Mouse (Mus musculus) cerebellum, postnatal 36 days (tissue): ENCODE data around the gene Gm44790.

ENCODE experiments used
- DNase-seq, 2 experiments: peaks; one replicate each; pipeline ENCODE4 v3.0.0; 2021 to 2022; ENCODE audit warnings: mixed read lengths in 2 of 2

Gm44790 gene

GRCm38 (mm10) chr6:86404100-86404861, 22.2 kb upstream of the Gm44790 start, which contains the start of gene Tia1:
Gene Tia1 (plus strand): TSS chr6:86404219.
- peak; percentile 97 to 99 for DNase-seq

- no peak for DNase-seq
These were observed 21.5 kb upstream of the Gm44790 start for GRCm38 (mm10) chr6:86404996-86405395.

DNA sequence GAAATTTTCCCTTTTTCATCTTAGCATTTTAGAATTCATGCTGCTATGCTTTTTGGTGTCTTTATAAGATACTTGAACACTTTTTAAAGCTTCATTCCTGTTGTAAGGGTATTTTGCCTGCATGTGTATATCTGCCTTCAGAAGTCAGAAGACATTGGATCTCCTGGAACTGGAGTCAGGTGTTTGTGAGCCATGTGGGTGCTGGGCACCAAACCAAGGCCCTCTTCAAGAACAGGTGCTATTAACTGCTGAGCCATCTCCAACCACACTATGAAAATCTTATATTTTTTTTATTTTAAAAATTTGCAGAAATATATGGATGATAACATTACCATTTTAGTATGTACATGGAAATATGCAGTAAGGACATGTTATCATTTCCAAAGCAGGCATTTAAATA, 20.2 kb upstream of the Gm44790 start:
- DNase-seq: no peak

DNA sequence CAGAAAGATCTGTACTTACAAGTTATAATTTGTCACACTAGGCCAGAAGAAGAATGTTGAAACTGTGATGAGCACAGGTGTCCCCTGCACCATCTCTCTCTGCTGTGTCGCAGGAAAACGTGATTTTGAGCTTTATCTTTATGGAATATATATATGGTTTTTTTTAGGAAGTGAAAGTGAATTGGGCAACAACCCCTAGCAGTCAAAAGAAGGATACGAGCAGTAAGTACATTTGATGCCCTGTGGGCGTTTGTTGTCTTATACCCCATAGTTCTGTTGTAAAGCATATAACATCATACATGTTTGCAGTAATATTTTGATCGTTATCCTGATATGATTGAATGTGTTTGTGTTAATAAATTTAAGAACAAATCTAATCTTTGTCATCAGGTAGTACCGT, 7.7 kb upstream of the Gm44790 start:
- DNase-seq: no peak

GRCm38 (mm10) chr6:86419239-86419638, 7.2 kb upstream of the Gm44790 start:
- DNase-seq: no peak

DNA sequence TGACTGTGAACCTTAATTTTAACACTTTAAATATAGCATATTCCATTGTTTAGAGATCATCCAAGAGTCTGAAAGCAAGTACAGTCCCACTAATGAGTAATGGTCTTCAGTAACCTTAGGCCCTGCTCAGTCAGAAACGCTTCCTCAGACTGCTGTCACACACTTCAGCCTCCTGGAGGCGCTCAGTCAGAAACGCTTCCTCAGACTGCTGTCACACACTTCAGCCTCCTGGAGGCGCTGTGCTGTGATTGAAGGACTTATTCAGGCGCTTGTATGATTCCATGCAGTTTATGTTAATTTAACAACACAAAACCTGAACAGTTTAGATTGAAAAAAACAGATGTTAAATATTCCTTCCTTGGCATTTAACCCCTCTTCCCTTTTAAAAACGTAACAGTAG, 6.0 kb upstream of the Gm44790 start:
- no peak for DNase-seq

DNA sequence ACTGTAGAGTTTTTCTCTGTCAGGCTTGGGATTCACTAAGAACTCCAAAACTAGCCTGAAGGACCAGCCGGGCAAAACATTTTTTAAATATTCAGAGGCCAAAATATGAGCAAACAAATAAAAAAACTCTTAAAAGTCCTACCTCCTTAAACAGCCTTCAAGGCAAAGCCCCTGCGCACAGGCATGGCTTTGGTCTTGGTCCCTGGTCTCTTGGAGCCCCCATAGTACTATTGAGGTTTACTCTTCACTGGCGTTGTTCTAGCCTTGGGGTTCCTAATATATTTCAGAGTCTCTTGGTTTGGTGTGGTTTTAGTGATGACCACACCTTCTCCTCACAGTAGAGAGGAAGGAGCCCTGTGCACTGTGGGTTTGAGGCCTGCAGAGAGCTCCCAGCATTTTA, 5.1 kb downstream of the Gm44790 start:
- DNase-seq: no peak

DNA sequence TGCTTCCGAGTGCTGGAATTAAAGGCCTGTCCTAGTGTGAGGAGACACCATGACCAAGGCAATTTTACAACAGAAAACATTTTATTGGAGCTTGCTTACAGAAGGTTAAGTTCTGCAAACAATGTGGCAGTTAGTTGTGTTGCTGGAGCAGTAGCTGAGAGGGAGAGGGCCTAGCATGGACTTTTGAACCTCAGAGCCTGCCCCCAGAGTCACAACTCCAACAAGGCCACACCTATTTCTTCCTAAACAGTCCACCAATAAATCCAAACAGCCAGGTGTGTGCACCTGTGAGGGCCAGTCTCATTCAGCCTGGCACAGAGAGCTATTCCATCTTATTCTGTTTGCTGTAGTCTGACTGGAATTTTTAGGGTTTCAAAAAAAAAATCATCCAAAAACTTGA, 7.2 kb downstream of the Gm44790 start:
- no peak for DNase-seq

GRCm38 (mm10) chr6:86437711-86438110, 11.3 kb downstream of the Gm44790 start:
- peak; percentile 27 to 43 for DNase-seq

GRCm38 (mm10) chr6:86438272-86439118, 12.0 kb downstream of the Gm44790 start, which contains the start of gene C87436:
Gene C87436 (plus strand): TSS chr6:86438374.
- DNase-seq: peak; percentile 95 to 98

DNA sequence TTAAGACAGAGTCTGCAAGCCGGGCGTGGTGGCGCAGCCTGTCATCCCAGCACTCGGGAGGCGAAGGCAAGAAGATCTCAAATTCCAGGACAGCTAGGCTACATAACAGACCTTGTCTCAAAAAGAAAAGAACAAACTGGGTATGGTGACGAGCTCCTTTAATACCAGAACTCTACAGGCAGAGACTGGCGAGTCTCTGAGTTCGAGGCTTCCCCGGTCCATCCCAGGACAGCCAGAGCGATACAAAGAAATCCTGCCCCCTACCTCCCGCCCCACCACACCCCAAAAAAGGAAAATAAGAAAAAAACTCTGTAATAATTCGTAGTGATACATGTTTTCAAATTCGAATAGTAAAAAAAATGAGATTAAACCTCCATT, 12.7 kb downstream of the Gm44790 start:
- DNase-seq: no peak

- DNase-seq: no peak
These were observed 13.1 kb downstream of the Gm44790 start for GRCm38 (mm10) chr6:86439531-86439930.

DNA sequence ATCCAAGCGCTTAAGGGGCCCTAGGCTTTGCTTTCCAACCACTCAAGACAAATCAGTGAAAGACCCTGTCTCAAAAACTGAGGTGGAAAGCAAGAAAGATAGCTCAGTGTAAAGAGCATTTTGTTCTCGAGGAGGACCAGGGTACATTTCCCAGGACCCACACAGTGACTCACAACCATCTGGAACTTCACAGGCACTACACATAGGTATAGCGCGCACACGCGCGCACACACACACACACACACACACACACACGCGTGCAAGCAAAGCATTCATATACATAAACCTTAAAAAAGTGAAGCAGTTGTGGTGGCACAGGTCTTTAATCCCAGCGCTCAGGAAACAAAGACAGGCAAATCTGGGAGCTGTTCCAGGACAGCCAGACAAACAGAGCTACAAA, 15.1 kb downstream of the Gm44790 start:
- no peak for DNase-seq

GRCm38 (mm10) chr6:86445551-86445950, 19.1 kb downstream of the Gm44790 start:
- DNase-seq: no peak

- no peak for DNase-seq
These were observed 20.6 kb downstream of the Gm44790 start for GRCm38 (mm10) chr6:86446927-86447568.

DNA sequence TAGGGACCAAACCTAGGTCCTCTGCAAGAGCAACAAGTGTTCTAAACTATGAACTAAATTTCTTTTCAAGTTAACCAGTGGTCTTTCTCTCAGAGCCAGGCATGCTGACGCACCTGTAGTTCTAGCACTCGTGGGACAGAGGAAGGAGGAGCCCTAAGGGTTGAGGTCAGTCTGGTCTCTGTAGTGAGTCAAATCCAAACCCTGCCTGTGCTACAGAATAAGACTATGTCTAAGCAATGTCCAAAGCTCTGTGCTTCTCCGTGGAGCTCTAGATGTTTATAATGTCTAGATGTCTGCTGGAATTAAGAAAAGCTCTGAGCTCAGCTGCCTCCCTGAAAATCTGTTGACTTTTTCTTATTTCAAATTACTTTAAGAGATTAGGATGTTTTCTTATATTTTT, 30.3 kb downstream of the Gm44790 start:
- no peak for DNase-seq

DNA sequence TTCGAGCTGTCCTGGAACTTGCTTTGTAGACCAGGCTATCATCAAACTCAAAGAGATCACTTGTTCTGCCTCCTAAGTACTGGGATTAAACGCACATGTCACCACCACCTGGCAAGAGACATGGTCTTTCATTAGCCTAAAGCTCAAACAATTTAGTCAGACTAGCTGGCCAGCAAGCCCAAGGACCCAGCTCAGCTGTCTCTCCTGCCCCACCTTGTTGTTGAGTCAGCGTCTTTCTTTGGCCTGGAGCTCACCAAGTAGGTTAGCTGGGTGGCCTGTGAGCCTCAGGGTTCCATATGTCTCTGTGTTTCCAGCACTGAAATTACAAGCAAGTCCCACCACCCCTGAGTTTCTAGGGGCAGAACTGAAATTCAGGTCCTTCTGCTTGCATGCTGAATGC, 36.6 kb downstream of the Gm44790 start:
- DNase-seq: no peak

GRCm38 (mm10) chr6:86471317-86471716, 44.9 kb downstream of the Gm44790 start:
- DNase-seq: peak in 1 of 2 experiments; percentile 16

DNA sequence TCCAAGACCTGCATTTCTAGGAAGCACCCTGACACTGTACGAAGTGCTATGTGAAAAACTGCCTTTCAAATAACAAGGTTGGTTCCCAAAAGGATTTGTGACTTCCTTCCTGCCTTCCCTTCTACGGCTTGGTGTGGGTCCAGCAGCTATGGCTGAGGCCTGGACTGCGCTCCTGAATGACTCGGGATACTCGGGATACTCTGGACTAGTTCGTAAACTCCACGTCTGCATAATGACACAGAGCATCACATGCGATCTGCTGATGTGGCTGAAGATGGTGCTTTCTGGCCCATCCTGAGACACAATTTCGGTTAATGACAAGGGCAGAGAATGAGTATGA, 45.3 kb downstream of the Gm44790 start:
- no peak for DNase-seq

DNA sequence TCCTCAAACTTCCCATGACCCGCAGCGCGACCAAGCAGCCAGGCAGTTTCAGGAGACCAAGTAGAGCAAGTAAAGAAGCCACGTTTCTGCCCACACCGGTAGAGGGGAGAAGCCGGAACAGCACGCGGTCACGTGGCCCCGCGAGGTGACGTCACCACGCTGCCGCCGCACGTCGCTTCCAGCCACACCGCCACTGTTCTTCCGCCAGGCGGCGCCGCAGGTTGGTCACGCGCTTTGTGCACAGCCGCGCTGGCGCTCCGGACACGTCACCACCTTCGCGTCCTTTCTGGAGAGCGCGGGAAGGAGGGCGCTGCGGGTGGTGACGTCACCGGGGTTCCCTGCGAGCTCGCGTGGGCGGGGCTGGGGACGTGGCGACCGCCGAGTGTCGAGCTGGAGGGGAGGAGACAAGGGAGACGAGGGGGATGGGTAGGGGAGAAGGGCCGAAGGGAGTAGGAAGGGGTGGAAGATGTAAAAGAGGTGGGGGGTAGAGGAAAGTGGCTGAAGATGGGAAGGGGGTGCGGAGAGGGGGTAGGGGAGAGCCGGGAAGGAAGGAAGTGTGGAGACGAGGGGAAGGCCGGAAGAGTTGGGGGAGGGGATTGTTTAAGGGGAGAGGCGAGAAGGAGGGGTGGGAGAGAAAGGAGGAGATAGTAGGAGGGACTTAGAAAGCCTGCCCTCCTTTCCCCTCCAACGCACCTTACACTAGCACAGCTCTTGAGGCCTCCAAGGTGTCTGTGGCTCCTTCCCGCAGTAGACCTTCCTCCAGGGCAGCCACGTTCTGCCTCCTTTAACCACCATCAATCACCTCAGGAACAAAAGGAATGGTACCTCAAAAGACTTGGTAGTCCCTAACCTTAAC, 45.9 kb downstream of the Gm44790 start:
- DNase-seq: peak; percentile 100

- DNase-seq: peak; percentile 20 to 47
These were observed 46.6 kb downstream of the Gm44790 start for GRCm38 (mm10) chr6:86473077-86473476.

- DNase-seq: no peak
These were observed 47.6 kb downstream of the Gm44790 start for GRCm38 (mm10) chr6:86474072-86474471.
